Mouse (Mus musculus) lung, postnatal 36 days (tissue): ENCODE data around the gene Lrrc26.
A peak's percentile ranks its signal among the peaks of the same experiment; 100 is the strongest.

Experiments used
- DNase-seq: peaks from one replicate; pipeline ENCODE4 v3.0.0; 2022; ENCODE audit warnings: mixed read lengths

Lrrc26 gene

DNA sequence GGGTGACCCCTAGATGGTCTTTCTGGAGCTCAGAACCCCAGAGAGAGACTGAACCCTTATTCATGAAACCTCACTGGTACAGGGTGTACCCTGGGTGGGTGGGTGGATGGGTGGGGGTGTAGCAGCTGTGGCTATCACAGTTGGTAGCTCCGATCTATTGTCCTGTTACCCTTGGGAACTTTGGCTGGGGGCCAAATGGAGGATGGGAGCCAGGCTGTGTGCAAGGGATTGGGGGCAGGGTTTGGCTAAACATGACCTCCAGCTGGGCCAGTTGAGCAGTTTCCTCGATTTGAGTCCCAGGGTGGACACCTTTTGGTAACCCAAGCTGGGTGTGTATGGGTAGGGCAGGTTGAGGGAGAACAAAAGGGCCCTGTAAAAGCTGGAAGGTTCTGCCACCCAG lies 23.0 kb upstream of the Lrrc26 start:
- peak; percentile 44 for DNase-seq

DNA sequence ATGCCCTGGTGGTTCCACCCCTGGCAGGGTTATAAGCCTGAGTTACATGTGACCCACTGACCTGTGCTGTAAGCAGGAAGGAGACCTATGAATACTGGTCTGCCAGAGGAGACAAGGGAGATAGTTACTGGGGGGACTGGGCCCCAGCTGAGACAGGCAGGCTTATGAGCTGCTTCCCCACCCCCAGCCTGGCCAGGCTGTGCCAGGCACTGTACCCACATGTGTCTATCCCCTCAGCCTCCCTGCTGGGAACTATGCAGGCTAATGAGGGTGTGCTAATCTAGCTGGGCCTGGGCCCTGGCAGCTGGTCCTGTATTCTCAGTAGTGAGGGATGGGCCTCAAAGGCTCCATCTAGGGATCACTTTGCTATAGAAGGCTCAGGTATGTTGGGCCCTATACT lies 22.5 kb upstream of the Lrrc26 start:
- DNase-seq = no peak

DNA sequence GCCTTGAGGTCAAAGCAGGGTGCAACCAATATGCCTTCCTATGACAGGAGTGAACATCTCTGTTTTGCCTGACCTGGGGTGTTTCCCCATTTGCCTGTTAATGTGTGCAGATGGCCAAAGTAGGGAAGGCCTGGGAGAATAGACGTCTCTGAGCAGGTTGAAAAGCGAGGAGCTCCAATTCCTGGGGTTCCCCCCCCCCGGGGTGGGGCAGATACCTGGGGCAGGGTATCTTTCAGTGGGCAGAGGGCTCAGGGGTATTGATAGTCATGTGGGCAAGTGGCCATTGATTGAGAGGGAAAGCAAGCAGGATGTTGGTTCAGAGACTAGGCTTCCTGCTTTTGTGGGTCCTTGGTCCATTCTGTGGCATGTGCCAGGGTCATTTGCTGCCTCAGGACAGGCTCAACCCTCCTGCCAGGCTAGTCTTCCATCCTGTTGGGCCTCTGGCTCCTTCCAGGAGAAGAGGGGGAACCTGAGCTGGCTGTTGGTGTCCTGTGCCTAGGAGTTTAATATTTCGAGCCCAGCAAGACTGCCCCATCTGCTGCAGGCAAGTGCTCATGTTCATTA lies 21.9 kb upstream of the Lrrc26 start:
- no peak for DNase-seq

DNA sequence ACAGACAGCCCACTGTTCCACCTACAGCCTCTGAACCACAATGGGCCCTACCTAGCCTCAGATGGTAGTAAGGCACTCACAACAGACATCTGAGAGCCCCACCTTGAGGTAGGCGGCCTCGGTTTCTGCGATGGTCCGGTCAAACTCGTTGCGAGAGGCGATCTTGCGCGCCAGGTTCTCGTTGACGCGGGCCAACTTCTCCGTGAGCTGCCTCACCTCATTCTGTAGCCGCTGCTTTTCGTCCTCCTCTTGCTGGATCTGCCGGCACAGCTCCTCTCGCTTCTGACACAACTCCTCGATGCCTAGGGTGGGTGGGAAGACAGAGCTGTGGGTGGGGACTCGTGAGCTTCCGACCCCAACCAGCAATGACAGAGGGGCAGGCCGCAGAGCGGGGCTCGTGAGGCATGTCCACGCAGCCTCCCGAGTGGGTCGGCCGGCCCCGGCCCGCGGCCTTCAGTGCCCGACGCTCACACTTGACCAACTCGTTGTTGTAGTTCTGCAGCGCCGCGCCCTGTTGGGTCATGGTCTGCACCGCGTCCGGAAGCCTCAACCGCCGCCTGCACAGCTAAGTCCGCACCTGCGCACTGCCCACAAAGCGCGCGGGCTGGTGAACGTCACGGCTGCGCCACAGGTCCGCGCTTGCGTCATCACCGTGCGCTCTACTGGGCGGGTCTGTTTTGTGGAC lies 17.7 kb upstream of the Lrrc26 start, which contains the start of the genes Ssna1 and Anapc2:
TSS of gene Ssna1 (minus strand) at position 612 of the 685 bp plus-strand sequence.
TSS of gene Anapc2 (plus strand) at position 652 of the 685 bp plus-strand sequence.
- peak; percentile 99 for DNase-seq

DNA sequence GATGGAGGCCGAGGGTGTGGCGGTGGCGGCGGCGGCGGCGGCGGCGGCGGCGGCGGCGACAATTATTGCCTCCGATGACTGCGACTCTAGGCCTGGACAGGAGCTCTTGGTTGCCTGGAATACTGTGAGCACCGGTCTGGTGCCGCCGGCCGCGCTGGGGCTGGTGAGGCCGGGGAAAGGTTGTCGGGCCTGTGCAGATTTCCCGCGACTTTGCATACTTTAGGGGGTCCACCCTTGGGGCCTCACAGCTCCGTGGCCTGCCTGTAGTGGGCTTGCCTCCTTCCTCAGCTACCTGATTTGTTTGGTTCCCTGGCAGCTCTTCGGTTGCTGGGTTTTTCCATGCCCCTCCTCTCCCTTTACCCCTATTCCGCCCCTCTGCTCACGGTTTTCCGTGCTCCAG lies 17.2 kb upstream of the Lrrc26 start:
- DNase-seq = no peak

DNA sequence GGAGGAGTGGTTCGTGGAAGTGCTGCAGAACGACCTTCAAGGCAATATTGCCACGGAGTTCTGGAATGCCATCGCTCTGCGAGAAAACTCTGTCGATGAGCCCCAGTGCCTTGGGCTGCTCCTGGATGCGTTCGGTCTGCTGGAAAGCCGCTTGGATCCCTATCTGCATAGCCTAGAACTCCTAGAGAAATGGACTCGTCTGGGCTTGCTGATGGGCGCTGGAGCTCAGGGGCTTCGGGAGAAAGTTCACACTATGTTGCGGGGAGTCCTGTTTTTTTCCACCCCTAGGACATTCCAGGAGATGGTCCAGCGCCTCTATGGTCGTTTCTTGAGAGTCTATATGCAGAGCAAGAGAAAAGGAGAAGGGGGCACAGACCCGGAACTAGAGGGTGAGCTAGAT lies 16.7 kb upstream of the Lrrc26 start:
- DNase-seq = no peak

DNA sequence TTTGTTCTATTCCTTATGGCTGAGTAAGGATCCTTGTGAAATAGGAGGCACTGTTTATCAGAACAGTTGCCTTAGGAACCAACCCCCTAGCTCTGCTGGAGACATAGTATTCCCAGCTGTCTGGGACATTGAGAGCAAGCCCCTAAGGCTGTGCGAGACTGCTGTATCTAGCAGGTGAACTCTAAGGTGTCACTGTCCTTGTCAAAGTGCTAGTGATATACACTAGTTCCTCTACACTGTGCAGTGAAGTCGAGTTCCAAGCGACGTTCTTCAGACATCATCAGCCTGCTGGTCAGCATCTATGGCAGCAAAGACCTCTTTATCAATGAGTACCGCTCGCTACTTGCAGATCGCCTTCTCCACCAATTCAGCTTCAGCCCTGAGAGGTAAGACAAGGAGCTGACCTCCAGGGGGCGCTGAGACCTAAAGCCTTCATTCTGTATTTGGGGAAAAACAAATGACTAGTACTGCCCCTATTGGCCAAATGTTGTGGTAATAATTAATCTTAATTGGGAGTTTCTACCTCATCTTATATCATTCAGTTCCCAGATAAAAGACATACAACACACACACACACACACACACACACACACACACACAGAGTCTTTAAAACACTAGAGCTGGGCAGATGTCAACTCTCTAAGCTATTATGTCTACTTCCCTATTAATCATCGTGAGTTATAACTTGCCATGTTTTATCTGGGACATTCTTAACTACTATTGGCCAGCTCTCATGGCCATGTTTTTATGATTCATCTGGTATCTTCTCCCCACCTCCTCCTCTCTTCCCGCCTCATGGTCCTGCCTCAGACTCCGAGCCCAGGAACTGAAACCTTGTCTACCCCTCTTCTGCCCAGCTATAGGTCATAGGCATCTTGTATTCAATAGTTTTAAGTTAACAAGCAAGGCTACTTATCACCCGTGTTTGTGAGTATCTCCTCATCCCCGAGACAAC lies 10.5 kb upstream of the Lrrc26 start:
- peak; percentile 94 for DNase-seq

DNA sequence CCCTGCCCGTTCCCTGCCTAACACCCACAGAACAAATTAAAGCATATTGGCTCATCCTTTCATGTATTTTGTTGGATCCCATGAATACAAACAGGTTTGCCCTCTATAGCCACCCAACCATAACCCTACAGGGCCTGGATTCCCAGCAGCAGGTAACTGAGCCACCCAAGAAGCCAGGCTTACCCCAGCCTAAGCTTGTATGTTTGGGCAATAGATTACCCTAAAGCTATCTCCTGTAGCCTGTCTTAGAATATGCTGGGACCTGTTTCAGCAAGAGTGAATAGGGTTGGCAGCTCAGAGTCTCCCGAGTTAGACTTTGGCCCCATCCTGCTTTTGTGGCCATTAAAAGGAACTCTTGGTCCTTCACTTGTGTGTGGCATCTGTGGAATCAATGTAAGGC lies 4.2 kb upstream of the Lrrc26 start:
- no peak for DNase-seq

DNA sequence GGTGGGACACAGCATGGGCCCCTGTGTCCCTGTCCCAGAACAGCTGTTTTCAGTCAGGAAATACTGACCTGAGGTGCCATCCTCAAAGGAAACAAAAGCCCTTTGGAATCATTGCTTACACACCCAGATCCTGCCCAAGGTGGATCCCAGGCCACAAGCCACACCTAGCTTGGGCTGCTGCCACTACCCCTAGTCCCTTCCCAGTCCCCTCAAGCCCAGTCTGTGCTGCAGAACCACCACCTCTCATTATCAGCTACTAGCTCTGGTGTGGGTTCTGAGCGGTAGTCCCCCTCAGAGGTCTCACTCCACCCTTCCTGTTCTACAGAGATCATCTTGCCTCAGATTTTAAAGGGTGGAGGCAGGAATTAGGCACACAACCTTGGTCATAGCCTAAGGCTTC lies 3.4 kb upstream of the Lrrc26 start:
- DNase-seq = peak; percentile 20

DNA sequence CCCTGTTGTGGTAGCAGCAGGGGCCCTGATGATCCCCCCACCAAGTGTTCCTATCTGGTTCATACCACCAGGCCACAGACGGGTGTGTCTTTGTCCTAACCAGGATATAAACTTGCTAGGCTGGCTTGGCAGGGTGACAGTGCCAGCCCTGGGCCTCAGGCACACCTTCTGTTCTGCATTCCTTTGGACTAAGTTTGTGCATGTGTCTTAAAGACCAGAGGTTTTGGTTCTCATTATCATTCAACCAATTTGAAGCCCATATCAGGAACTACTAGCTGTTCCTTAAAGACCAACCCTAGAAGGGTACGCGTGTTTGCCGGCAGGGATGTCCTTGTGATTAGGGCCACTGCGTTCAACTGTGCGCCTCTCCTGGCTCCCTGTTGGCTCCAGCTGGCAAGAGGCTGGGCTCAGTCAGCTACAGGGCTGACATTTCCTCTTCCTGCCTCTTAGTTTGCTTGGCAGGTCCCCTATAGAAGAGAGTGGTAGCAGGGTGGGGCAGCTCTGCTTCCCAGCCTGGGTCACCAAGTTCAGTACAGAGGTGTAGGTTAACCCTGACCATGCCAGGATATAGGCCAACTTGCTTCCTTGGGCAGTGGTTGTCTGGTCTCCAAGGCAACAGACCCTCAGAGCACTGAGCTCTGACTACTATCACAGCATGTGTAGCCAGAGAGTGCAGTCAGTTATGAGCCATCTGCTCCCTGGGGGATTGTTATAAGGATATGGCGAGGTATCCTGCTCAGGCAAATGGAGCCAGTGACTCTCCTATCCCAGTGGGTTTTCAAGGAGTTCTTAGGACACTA lies 2.7 kb upstream of the Lrrc26 start:
- peak; percentile 81 for DNase-seq

DNA sequence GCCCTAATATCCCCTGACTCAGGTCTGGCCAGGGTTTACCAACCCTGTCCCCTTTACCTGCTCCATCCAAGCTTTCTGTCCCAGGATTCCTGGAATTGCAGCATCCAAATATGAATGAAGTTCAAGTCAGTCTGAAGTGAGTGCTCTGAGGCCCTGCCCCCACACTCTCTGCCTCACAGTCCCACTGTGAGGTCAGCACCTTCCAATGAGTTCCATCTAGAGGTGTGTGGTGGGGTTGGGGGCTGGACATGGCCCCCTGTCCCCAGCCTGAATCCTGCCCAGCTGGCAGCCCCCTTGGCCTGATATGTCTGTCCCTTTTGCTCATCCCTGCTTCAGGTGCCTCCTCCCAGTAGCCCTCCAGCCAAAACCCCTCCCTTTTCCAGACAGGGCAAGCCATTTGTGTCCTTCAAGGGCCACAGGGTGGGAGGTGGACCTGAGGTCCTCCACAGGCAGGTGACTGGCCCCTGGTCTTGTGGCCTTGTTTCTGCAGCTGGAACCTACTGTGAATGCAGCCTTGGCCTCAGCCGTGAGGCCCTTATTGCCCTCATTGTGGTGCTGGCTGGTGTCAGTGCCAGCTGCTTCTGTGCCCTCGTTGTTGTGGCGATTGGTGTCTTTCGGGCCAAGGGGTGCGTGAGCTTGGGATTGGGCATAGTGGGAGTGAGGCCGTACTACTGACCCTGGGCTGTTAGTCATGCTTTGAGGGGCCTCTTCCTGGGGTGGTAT lies 1.6 kb upstream of the Lrrc26 start, which contains the start of gene Tmem210:
TSS of gene Tmem210 (plus strand) at position 219 of the 723 bp plus-strand sequence.
- DNase-seq = no peak

DNA sequence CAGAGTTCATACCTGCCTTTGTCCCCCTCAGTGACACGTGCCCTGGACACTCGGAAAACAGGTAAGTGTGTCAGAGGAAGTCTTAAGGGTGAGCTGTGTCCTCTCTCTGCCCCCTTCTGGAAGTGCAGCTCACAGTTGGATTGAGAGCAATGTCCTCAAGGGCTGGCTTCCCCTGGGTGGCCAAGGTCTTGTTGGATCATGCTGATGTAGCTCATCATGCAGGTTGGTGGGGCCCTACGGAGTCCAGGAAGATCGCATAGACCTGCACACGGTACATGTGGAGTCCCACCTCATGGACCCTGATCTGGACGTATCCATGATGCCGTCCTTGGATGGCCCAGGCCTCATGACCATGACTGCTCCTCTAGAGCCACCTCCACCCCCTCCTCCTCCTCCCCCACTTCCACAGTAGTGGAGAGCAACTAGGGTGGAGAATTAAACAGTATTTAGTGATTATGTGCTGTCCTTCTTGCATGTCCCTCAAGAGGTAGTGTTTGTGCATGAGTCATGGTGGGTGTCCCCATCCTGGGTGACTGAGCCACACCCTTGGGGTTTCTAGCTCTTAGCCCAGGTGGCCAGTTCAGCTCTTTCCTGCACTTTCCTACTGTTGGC lies 875 bp upstream of the Lrrc26 start:
- DNase-seq = no peak

DNA sequence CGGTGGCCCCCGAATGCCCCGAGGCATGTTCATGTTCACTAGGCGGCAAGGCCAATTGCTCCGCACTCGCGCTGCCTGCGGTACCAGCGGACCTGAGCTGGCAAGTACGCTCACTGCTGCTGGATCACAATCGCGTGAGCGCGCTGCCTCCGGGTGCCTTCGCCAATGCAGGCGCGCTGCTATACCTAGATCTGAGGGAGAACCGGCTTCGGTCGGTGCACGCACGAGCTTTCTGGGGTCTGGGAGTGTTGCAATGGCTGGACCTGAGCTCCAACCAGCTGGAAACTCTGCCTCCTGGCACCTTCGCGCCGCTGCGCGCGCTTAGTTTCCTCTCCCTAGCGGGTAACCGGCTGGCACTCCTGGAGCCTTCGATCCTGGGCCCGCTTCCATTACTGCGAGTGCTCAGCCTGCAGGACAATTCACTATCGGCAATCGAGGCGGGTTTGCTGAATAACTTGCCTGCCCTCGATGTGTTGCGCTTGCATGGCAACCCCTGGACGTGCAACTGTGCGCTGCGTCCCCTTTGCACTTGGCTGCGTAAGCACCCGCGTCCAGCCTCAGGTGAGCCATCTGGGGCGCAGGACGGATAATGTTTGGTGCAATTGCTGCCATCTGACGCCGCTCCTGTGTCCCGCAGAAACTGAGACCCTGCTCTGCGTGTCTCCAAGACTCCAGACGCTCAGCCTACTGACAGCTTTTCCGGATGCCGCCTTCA lies 543 bp downstream of the Lrrc26 start:
- DNase-seq = no peak

DNA sequence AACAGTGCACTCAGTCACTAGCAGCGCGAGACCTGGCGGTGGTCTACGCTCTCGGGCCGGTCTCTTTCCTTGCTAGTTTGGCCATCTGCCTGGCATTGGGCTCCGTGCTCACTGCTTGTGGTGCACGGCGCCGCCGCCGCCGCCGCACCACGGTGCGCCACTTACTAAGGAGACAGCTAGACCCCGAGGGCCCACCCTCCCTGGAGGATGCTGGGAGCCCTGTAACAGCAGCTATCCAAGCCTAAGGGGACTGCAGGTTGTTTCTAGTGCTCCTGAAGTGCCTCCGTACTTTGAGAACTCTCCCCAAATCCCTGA lies 1.1 kb downstream of the Lrrc26 start:
- peak; percentile 30 for DNase-seq

DNA sequence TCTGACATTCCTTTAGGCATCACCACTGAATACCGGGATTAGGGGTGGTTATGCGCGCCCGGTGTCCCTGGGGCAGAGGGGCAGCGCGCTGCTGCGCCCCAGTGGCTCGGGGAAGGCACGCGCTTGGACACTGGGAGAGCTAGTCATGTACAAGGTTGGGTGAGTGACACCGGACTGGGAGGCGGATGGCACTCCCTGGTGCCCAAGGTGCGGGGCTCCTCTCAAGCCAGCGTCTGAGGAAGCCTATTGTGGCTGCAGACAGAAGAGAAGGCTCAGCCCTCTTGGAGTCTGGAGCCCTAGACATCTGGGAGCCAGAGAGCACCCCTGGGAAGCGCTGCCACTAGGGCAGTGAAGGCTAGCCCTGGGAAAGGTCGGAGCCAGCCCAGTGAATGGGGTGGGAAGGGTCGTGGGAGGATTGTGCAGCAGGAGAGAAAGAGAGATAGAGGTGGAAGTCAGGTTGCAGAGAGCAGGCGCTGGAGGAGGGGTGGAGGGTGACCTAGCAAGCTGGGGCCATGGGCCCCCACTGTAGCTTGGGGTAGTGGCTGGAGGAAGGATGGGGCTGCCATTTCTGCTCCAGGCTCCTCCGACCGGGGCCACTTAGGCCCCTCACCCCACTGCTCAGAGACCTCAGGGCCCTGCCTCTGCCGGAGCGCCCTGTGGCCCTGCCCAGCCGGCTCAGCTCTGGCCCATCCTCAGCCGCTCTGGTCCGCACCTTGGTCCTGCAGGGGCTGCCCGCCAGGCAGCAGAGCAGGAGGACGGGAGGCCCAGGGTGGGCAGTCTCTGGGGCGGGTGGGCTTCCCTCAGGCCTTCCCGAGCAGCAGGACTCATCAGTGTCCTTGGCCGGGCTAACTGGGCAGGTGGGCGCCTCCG lies 1.7 kb downstream of the Lrrc26 start:
- DNase-seq = no peak

DNA sequence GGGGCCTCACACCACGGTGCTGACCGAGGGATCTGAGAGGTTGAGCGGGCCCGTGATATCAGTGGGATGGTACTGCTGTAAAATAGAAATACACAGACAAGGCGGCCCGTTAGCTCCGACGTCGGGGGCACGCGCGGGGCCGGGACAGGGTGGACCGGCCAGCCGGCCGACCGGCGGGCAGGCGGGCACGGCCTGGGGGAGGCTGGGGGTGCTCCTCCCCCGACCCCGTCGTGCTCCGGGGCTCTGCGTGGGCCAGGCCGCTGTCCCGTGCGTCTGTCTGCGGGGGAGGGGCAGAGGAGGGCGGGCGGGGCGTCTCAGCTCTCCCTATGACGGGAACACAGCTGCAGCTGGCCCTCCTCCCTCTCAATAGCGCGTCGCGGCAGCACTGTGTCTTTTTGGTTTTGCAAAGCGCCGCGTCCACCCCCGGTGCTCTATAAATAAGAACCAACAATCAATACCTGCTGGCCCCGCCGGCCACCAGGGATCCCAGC lies 2.4 kb downstream of the Lrrc26 start:
- DNase-seq = peak; percentile 46

DNA sequence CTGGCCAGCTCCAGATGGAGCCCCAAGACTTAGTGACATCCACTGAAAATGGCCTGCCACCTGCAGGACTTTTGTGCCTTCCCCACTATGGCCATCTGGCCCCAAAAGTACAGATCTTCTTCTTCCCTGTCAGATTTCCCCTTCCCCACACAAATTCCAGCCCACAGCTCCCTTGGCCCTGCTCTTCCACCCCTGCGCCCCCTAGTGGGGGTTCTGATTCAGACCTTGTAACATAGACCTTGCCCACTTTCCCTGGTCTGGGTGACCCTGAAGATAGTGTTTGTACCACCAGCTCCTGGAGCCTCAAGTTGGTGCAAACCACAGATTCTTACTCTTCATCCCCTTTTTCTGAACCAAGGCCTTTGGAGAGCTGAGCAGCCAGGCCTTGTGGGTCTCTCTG lies 3.1 kb downstream of the Lrrc26 start:
- peak; percentile 87 for DNase-seq

DNA sequence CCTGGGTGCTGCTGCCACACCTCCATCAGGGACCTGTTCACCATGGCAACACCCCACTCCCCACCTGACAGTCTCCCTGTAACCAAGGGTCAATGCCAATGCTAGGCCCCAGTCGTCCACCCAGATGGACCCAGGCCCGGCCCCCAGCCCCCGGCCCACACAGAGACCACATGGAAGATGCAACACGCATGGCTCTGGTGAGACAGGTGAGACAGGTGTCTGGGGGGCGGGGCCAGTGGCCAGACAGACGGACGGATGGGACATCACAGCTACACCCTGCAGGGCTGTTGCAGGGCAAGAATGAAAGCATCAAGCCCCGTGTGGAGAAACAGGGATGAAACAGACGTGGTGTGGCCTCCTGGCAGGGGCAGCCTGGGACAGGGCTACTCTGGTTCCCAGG lies 4.0 kb downstream of the Lrrc26 start:
- no peak for DNase-seq

DNA sequence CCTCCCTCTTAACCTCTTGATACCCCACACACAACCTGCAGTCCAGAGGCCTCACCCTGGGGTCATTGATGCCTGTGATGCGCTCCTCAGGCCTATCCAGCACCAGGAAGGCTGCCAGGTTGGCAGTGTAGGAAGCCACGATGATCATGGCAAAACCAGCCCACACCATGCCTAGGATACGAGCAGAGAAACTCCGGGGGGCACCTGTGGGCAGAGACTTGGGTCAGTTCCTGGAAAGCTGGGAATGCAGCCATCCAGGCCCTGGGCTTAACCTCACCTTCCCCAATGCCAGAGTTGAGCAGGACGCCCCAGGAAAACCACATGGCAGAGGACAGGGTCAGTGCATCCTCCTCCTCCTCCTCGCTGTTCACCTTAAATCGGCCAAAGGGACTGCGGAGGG lies 7.4 kb downstream of the Lrrc26 start:
- no peak for DNase-seq

DNA sequence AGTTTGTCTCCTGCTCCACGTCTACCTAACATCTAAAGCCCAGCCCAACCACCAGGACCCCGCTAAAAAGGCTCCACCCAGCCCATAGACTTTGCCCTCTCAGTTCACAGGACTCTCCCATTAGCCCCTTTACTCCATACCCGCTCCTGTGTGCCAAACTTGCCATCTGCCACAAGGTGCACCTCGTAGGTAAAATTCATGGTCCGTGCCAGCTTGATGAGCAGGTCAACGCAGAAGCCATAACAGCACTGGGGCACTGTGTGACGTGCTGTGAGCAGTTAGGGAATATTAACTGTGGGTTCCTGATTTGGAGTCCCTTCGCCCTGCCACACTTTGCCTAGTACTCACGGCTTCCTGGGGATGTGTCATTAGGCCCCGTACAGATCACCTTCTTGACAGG lies 8.3 kb downstream of the Lrrc26 start:
- no peak for DNase-seq
